Mouse (Mus musculus): ENCODE results near the gene Cenpb.

The Cenpb gene

GRCm38 (mm10) chr2:131171401-131172104 lies 8.3 kb downstream of the Cenpb start:
- intact Hi-C loops (cut with DNase I), result no loop called here

- intact Hi-C loops (cut with DNase I), result no loop called here
Observed at GRCm38 (mm10) chr2:131170936-131171335, 8.9 kb downstream of the Cenpb start.

- intact Hi-C loops (cut with DNase I), result no loop called here
Observed at GRCm38 (mm10) chr2:131168914-131169313, 11.0 kb downstream of the Cenpb start.

GRCm38 (mm10) chr2:131167984-131168383 lies 11.9 kb downstream of the Cenpb start:
- intact Hi-C loops (cut with DNase I), result no loop called here

GRCm38 (mm10) chr2:131166172-131166571 lies 13.7 kb downstream of the Cenpb start:
- intact Hi-C loops (cut with DNase I), result no loop called here

GRCm38 (mm10) chr2:131163924-131164323 lies 15.9 kb downstream of the Cenpb start:
- intact Hi-C loops (cut with DNase I), result loop anchor here (5.0 kb wide), 1 partner anchor 88 kb away; no protein-coding TSS in a partner anchor

GRCm38 (mm10) chr2:131160671-131161111 lies 19.2 kb downstream of the Cenpb start:
- intact Hi-C loops (cut with DNase I), result loop anchor here (1.0 to 5.0 kb wide), 2 partner anchors 65 to 92 kb away; no protein-coding TSS in a partner anchor

- intact Hi-C loops (cut with DNase I), result loop anchor here (1.0 to 5.0 kb wide), 2 partner anchors 65 to 92 kb away; no protein-coding TSS in a partner anchor
Observed at GRCm38 (mm10) chr2:131159938-131160581, 19.8 kb downstream of the Cenpb start, which contains the start of gene 1700037H04Rik. Gene 1700037H04Rik (minus strand): TSS chr2:131160081.

- intact Hi-C loops (cut with DNase I), result no loop called here
Observed at GRCm38 (mm10) chr2:131159491-131159910, 20.4 kb downstream of the Cenpb start.

GRCm38 (mm10) chr2:131156987-131157386 lies 22.9 kb downstream of the Cenpb start:
- intact Hi-C loops (cut with DNase I), result no loop called here

GRCm38 (mm10) chr2:131154036-131154435 lies 25.8 kb downstream of the Cenpb start:
- intact Hi-C loops (cut with DNase I), result no loop called here

- intact Hi-C loops (cut with DNase I), result no loop called here
Observed at GRCm38 (mm10) chr2:131152166-131152730, 27.6 kb downstream of the Cenpb start.

- intact Hi-C loops (cut with DNase I), result no loop called here
Observed at GRCm38 (mm10) chr2:131149254-131149578, 30.7 kb downstream of the Cenpb start.

GRCm38 (mm10) chr2:131148353-131149253 lies 31.3 kb downstream of the Cenpb start:
- intact Hi-C loops (cut with DNase I), result no loop called here

- intact Hi-C loops (cut with DNase I), result no loop called here
Observed at GRCm38 (mm10) chr2:131147043-131147365, 32.9 kb downstream of the Cenpb start.

GRCm38 (mm10) chr2:131146193-131147042 lies 33.4 kb downstream of the Cenpb start:
- intact Hi-C loops (cut with DNase I), result no loop called here

- intact Hi-C loops (cut with DNase I), result no loop called here
Observed at GRCm38 (mm10) chr2:131145536-131145935, 34.3 kb downstream of the Cenpb start.

- intact Hi-C loops (cut with DNase I), result no loop called here
Observed at GRCm38 (mm10) chr2:131145121-131145520, 34.7 kb downstream of the Cenpb start.

- intact Hi-C loops (cut with DNase I), result loop anchor here (5.0 kb wide), 1 partner anchor 46 kb away; no protein-coding TSS in a partner anchor
Observed at GRCm38 (mm10) chr2:131143007-131143780, 36.7 kb downstream of the Cenpb start.
